Mouse (Mus musculus): ENCODE data around the gene Tsc2. TPM values are rescaled to one million over a fixed set of nuclear protein-coding genes. Genes with fewer than 3 reads are reported as not detected.

The Tsc2 gene
- polyA plus RNA-seq (2017; shearing (Covaris generic)): 10 to 100 TPM; 46.6 to 49.7 TPM

GRCm38 (mm10) chr17:24632167-24632812, at the start of gene Tsc2, which contains the start of gene Nthl1:
Tsc2 (minus strand) TSS chr17:24632630.
Nthl1 (plus strand) TSS chr17:24632680.

GRCm38 (mm10) chr17:24669545-24670245, 37.3 kb upstream of the Tsc2 start, which contains the start of gene Zfp598:
Zfp598 (plus strand) TSS chr17:24669687.

GRCm38 (mm10) chr17:24658017-24658758, 25.8 kb upstream of the Tsc2 start, which contains the start of gene Npw:
Npw (minus strand) TSS chr17:24658457.

GRCm38 (mm10) chr17:24650070-24650616, 17.7 kb upstream of the Tsc2 start, which contains the start of gene Slc9a3r2:
Slc9a3r2 (minus strand) TSS chr17:24650327.

GRCm38 (mm10) chr17:24549618-24550415, 82.6 kb downstream of the Tsc2 start, which contains the start of gene Pkd1:
Pkd1 (plus strand) TSS chr17:24549834.

Other genes starting within 250 kb of the Tsc2 start
- 100 to 1,000 TPM; 167 to 196 TPM for gene Rnps1, start 218.1 kb downstream of the Tsc2 start, polyA plus RNA-seq (2017; shearing (Covaris generic))
- gene Eci1, start 206.0 kb downstream of the Tsc2 start, polyA plus RNA-seq (2017; shearing (Covaris generic)): 100 to 1,000 TPM in 1 of 2 experiments, 10 to 100 TPM in 1; 73.6 to 103 TPM
- gene Dnase1l2, start 189.5 kb downstream of the Tsc2 start, polyA plus RNA-seq (2017; shearing (Covaris generic)): 10 to 100 TPM in 1 of 2 experiments, 1 to 10 TPM in 1; 4.8 to 10.4 TPM
- 100 to 1,000 TPM; 101 to 133 TPM for gene E4f1, start 162.3 kb downstream of the Tsc2 start, polyA plus RNA-seq (2017; shearing (Covaris generic))
- 10 to 100 TPM; 40.5 to 44.7 TPM for gene Pgp, start 162.2 kb downstream of the Tsc2 start, polyA plus RNA-seq (2017; shearing (Covaris generic))
- gene Bricd5, start 158.7 kb downstream of the Tsc2 start, polyA plus RNA-seq (2017; shearing (Covaris generic)): under 1 TPM in 1 of 2 experiments, not detected in 1; 0.55 TPM
- 10 to 100 TPM; 20.4 to 29.8 TPM for gene Mlst8, start 153.6 kb downstream of the Tsc2 start, polyA plus RNA-seq (2017; shearing (Covaris generic))
- 1 to 10 TPM in 1 of 2 experiments, under 1 TPM in 1; 0.68 to 6.5 TPM for gene Caskin1, start 144.0 kb downstream of the Tsc2 start, polyA plus RNA-seq (2017; shearing (Covaris generic))
- gene Traf7, start 104.7 kb downstream of the Tsc2 start, polyA plus RNA-seq (2017; shearing (Covaris generic)): 10 to 100 TPM; 71.3 to 72.8 TPM
- gene Rab26, start 98.4 kb downstream of the Tsc2 start, polyA plus RNA-seq (2017; shearing (Covaris generic)): 1 to 10 TPM; 5.4 to 9.0 TPM
- 10 to 100 TPM; 42.0 to 67.1 TPM for gene Pkd1, start 82.8 kb downstream of the Tsc2 start, polyA plus RNA-seq (2017; shearing (Covaris generic))
- 1 to 10 TPM; 5.8 to 8.3 TPM for gene Nthl1, start 50 bp upstream of the Tsc2 start, polyA plus RNA-seq (2017; shearing (Covaris generic))
- gene Slc9a3r2, start 17.7 kb upstream of the Tsc2 start, polyA plus RNA-seq (2017; shearing (Covaris generic)): under 1 TPM in 1 of 2 experiments, not detected in 1; 0.68 TPM
- gene Npw, start 25.8 kb upstream of the Tsc2 start, polyA plus RNA-seq (2017; shearing (Covaris generic)): not detected
- 10 to 100 TPM; 18.3 to 27.2 TPM for gene Zfp598, start 37.1 kb upstream of the Tsc2 start, polyA plus RNA-seq (2017; shearing (Covaris generic))
- gene Syngr3, start 57.3 kb upstream of the Tsc2 start, polyA plus RNA-seq (2017; shearing (Covaris generic)): 1 to 10 TPM in 1 of 2 experiments, under 1 TPM in 1; 0.42 to 1.3 TPM
- 10 to 100 TPM; 37.0 to 38.8 TPM for gene Gfer, start 63.5 kb upstream of the Tsc2 start, polyA plus RNA-seq (2017; shearing (Covaris generic))
- 1 to 10 TPM; 2.3 to 3.1 TPM for gene Noxo1, start 63.6 kb upstream of the Tsc2 start, polyA plus RNA-seq (2017; shearing (Covaris generic))
- 10 to 100 TPM; 51.3 to 56.7 TPM for gene Tbl3, start 75.0 kb upstream of the Tsc2 start, polyA plus RNA-seq (2017; shearing (Covaris generic))
- under 1 TPM in 1 of 2 experiments, not detected in 1; 0.22 TPM for gene Rnf151, start 85.4 kb upstream of the Tsc2 start, polyA plus RNA-seq (2017; shearing (Covaris generic))
- 100 to 1,000 TPM; 677 to 785 TPM for gene Rps2, start 85.5 kb upstream of the Tsc2 start, polyA plus RNA-seq (2017; shearing (Covaris generic))
- gene Ndufb10, start 91.8 kb upstream of the Tsc2 start, polyA plus RNA-seq (2017; shearing (Covaris generic)): 100 to 1,000 TPM; 194 to 233 TPM
- under 1 TPM in 1 of 2 experiments, not detected in 1; 0.27 TPM for gene Rpl3l, start 95.2 kb upstream of the Tsc2 start, polyA plus RNA-seq (2017; shearing (Covaris generic))
- 10 to 100 TPM; 11.8 to 15.4 TPM for gene Msrb1, start 104.0 kb upstream of the Tsc2 start, polyA plus RNA-seq (2017; shearing (Covaris generic))
- gene Hs3st6, start 120.4 kb upstream of the Tsc2 start, polyA plus RNA-seq (2017; shearing (Covaris generic)): not detected
- gene Meiob, start 171.7 kb upstream of the Tsc2 start, polyA plus RNA-seq (2017; shearing (Covaris generic)): 1 to 10 TPM in 1 of 2 experiments, under 1 TPM in 1; 0.28 to 1.3 TPM
- gene Hagh, start 207.5 kb upstream of the Tsc2 start, polyA plus RNA-seq (2017; shearing (Covaris generic)): 10 to 100 TPM; 32.9 to 51.8 TPM
- gene Fahd1, start 217.7 kb upstream of the Tsc2 start, polyA plus RNA-seq (2017; shearing (Covaris generic)): 1 to 10 TPM; 2.0 to 4.4 TPM
- under 1 TPM; 0.71 to 0.89 TPM for gene Igfals, start 233.4 kb upstream of the Tsc2 start, polyA plus RNA-seq (2017; shearing (Covaris generic))

All from inflammation-experienced regulatory T-cells (primary cell).